Mouse (Mus musculus) gastrocnemius, postnatal 36 days (tissue): ENCODE data around the gene BC025920. TPM values are rescaled to one million over a fixed set of nuclear protein-coding genes. Genes with fewer than 3 reads are reported as not detected.
A peak's percentile ranks its signal among the peaks of the same experiment; 100 is the strongest.

ENCODE experiments used
- DNase-seq, 2 experiments: peaks; one replicate each; pipeline ENCODE4 v3.0.0; 2022
- intact Hi-C: fragments of 180-260 bp; cut with DNase I; formaldehyde crosslinking; loops from one replicate; pipeline ENCODE4 v1.15.1; 2025
- total RNA-seq, 2 experiments: library from RNA; stranded (reverse); gene quantifications; 2 replicates each; pipeline ENCODE4 v1.2.3; 2021

The BC025920 gene
- total RNA-seq, 2 experiments from 2014 or later: 2.3 TPM

- no peak for DNase-seq
- intact Hi-C loops: no loop called here
Measured at GRCm38 (mm10) chr10:81572133-81572671, 33.9 kb upstream of the BC025920 start.

GRCm38 (mm10) chr10:81572975-81573374 is 33.1 kb upstream of the BC025920 start:
- intact Hi-C loops: no loop called here
- DNase-seq: peak; percentile 55 to 66

- no peak for DNase-seq
- intact Hi-C loops: no loop called here
Measured at GRCm38 (mm10) chr10:81574081-81575056, 31.7 kb upstream of the BC025920 start, which contains the start of gene Tle2. Gene Tle2, plus strand, starts transcription at chr10:81574561.

GRCm38 (mm10) chr10:81575208-81575631 is 30.9 kb upstream of the BC025920 start:
- no peak for DNase-seq
- intact Hi-C loops: no loop called here

- intact Hi-C loops: no loop called here
- no peak for DNase-seq
Measured at GRCm38 (mm10) chr10:81575695-81576094, 30.4 kb upstream of the BC025920 start.

GRCm38 (mm10) chr10:81579967-81580366 is 26.1 kb upstream of the BC025920 start:
- intact Hi-C loops: no loop called here
- DNase-seq: no peak

- DNase-seq: no peak
- intact Hi-C loops: no loop called here
Measured at GRCm38 (mm10) chr10:81580441-81581070, 25.5 kb upstream of the BC025920 start.

GRCm38 (mm10) chr10:81583347-81583746 is 22.7 kb upstream of the BC025920 start:
- intact Hi-C loops: no loop called here
- DNase-seq: no peak

- intact Hi-C loops: no loop called here
- DNase-seq: no peak
Measured at GRCm38 (mm10) chr10:81588739-81589138, 17.3 kb upstream of the BC025920 start.

- no peak for DNase-seq
- intact Hi-C loops: no loop called here
Measured at GRCm38 (mm10) chr10:81591846-81592245, 14.2 kb upstream of the BC025920 start.

GRCm38 (mm10) chr10:81592631-81593030 is 13.4 kb upstream of the BC025920 start:
- intact Hi-C loops: no loop called here
- DNase-seq: no peak

GRCm38 (mm10) chr10:81593223-81593622 is 12.8 kb upstream of the BC025920 start:
- no peak for DNase-seq
- intact Hi-C loops: no loop called here

GRCm38 (mm10) chr10:81593935-81594334 is 12.1 kb upstream of the BC025920 start:
- DNase-seq: no peak
- intact Hi-C loops: no loop called here

GRCm38 (mm10) chr10:81595599-81595998 is 10.5 kb upstream of the BC025920 start:
- intact Hi-C loops: no loop called here
- no peak for DNase-seq

GRCm38 (mm10) chr10:81596611-81597010 is 9.5 kb upstream of the BC025920 start:
- intact Hi-C loops: no loop called here
- DNase-seq: peak; percentile 42 to 45

GRCm38 (mm10) chr10:81597137-81597950 is 8.7 kb upstream of the BC025920 start:
- intact Hi-C loops: no loop called here
- no peak for DNase-seq

GRCm38 (mm10) chr10:81598342-81598741 is 7.7 kb upstream of the BC025920 start:
- intact Hi-C loops: no loop called here
- DNase-seq: no peak

- intact Hi-C loops: no loop called here
- no peak for DNase-seq
Measured at GRCm38 (mm10) chr10:81598871-81599270, 7.2 kb upstream of the BC025920 start.

GRCm38 (mm10) chr10:81599630-81600029 is 6.4 kb upstream of the BC025920 start:
- no peak for DNase-seq

GRCm38 (mm10) chr10:81600096-81600495 is 6.0 kb upstream of the BC025920 start:
- DNase-seq: no peak
- intact Hi-C loops: loop anchor here (5.0 kb wide), 2 partner anchors 83 to 103 kb away; partner anchors contain the start of gene Ncln

More at GRCm38 (mm10) chr10:81599630-81600029, 6.4 kb upstream of the BC025920 start:
- intact Hi-C loops: loop anchor here (5.0 kb wide), 2 partner anchors 82 to 102 kb away; partner anchors contain the start of gene Ncln
